Mouse (Mus musculus) 416B (cell line): ENCODE data around the gene Olfr402.
A peak's percentile ranks its signal among the peaks of the same experiment; 100 is the strongest.
"Not testable (repeated sequence)": the region's sequence is repeated elsewhere in the genome, so short reads cannot be mapped to it uniquely, and the experiment has no call there.

ENCODE experiments used
- DNase-seq: peaks from one replicate; pipeline ENCODE4 v3.0.0; 2011; ENCODE audit warnings: low read depth

Gene Olfr402

DNA sequence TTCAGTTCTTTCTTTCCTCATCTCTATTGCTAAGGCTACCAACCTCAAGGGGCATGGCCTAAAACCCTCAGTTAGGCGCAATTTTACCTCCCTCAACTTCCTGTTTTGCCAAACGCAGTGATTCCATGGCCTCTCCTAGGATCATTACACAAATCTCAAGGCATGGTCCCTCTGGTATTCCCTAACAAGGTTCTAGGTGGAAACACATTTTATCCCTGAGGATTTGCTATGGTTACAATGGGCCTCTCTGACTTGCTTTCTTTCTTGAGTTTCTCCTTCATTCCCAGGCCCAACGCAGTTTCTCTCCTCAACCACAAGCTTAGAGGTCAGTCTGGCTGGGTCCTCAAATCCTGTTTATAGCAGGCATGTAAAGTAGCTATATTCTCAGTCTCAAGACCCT is at the start of gene Olfr402:
Gene Olfr402, plus strand, starts transcription at position 301 of the 400 bp plus-strand sequence.
- DNase-seq, result no peak

DNA sequence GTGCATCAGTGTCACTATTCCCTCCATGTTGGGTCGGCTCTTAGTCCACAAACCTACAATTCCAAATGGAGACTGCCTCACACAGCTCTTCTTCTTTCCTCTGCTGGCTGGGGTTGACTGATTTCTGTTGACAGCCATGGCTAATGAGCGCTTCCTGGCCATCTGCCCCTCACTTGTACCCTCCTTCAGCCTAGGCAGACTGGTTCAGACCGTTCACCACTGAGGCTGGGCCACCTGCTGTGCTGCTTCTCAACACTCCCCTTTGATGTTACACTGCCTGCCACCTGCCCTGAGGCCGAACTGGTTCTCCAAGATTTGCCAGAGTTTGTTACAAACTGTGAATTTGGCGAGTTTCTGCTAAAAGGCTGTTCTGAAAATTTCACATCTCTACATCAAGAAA is 48.3 kb upstream of the Olfr402 start:
- no peak for DNase-seq

DNA sequence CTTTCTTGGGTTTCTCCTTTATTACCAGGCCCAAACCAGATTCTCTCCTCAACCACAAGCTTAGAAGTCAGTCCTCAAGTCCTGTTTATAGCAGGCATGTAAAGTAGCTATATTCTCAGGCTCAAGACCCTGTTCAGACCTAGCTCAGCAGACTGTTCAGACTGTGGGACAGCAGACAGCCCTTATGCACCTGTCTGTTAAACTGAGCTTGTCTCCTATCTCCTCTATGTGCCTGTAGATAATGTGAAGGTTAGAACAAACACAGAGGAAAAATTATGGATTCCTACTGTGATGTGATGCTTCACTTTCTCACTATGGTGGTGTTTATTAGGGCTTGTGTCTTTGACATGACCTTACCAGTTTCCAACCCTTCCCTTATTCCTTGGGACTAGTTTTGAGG is 39.9 kb upstream of the Olfr402 start, which contains the start of gene Olfr401:
Gene Olfr401, plus strand, starts transcription at position 301 of the 400 bp plus-strand sequence.
- no peak for DNase-seq

DNA sequence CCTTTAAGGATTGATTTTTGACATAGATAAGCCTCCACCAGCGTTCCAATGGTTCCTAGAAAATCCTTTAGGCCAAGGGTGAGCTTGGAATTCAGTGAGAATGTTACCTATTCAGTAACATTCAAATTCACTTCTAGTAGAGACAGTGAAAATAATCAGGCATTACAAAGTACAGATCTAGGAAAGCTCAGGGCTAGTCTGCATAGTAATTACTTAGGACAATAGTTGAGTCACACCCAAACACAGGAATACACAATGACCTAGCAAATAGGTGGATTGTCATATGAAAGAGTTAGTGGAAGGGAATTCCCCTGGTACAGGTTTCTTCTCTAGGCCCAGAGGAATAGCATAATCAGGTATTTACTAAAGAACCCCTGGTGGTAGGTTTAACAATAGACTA is 13.3 kb upstream of the Olfr402 start:
- not testable (repeated sequence) for DNase-seq

DNA sequence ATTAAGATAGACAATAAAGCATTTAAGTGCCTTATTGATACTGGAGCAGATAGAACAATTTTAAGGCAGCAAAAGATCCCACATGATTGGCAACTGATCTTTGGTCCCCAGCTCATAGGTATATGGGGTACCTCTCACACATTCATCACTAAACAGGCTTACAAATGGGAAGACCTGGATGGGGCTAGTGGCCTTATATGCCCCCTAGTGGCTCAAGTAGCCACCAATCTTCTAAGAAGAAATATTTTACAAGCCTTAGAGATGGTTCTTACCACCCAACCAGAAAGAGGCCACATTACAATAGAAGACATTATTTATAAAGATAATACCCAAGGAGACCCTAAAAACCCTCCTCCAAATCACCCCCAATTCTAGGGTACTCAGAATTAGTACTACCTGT is 7.5 kb upstream of the Olfr402 start:
- DNase-seq, result peak; percentile 3

DNA sequence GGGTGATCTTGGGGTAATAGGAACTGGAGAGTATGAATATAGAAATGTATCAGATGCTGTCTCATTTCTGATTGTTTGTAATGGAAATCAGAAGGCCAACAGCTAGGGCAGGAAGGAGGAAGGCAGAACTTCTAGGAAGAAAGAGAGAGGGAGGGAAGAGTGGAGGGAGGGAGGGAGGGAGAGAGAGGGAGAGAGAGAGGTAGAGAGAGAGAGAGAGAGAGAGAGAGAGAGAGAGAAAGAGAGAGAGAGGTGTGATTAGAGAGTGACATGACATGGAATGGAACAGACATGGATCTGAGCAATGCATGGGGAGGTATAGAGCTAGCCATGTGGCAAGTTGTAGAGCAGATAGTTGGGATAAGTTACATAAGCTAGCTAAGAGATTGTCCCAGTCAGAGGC is 15.4 kb downstream of the Olfr402 start:
- DNase-seq, result no peak

DNA sequence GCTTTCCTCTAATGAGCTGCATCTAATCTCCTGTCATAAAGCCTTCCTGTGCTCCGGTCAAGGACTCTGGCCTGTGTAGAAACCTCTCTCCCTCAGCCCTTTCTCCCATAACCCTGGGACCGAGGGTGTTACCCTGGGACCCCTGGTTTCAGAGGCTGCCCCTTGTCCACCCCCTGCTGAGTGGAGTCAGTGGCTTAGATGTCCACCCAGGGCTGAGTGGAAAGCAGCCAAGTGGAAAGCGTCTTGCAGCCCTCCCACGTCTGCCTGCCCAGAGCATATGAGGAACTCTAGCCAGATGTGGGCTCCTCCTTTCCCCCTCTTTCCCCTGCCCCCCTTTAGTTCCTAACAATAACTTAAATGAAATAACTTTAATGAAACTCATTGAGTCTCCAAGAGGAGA is 29.8 kb downstream of the Olfr402 start:
- no peak for DNase-seq

DNA sequence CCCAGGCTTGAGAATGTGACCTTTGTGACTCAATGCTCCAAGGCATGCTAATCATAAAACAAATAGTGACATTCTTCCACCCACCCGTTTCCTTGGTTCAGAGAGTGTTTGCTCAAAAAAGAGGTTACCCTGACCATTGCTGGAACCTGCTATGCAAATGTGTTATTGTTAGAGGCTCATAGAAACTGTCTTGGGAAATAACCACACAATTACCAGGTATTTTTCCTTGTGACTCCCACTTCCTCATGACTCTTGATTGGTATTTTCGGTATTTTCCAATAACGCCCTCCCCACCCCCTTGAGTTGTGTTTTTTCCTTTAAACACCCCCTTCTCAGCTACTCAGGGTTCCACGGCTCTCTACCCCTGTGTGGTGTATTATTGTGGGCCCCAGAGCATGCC is 30.4 kb downstream of the Olfr402 start:
- DNase-seq, result no peak

DNA sequence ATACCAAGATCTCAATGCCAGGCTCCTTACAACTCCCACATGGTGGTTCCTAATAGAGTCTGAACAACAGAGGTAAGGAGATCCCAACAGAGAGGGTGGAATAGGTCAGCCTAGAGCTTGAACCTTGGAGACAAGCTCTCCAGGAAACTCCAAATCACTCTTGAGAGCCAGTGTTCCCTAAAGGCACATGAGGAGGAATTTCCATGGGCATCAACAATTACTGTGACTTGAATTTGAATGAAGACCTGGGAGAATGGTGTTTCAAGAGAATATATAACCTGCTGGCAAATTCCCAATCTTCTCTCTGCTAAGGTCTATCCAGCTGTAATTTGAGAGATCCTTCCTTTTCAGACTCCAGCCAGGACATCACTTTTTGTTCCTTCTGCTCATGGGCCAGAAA is 32.6 kb downstream of the Olfr402 start, which contains the start of gene Olfr403:
Gene Olfr403, plus strand, starts transcription at position 301 of the 400 bp plus-strand sequence.
- DNase-seq, result no peak
